9 mouse cellular contexts compared by ENCODE assay signal in the genomic region with DNA sequence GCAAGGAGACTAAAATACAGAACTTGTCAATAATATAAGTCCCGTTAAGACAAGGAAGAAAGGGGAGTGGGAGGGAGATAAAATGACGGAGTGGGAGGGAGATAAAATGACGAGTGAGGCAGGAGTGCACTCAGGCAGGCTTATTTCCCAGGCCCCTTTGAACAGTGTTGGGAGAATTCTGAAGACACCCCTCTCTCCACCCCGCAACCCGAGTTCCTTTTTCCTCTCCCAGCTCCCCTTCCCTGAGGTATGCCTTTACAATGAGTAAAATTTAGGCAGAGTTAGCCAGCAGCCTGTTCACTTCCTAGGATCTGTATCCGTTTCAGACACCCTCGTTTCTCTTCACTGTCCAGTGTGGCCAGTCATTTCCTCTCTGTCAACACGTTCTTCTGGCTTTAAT.
DNase-seq lines count a peak whose midpoint lies in the region; ATAC-seq lines count a peak whose summit lies in the region.
"Had no signal": no experiment of that assay in that cellular context is flagged by ENCODE, and none has a peak within 500 bp of the region (broad histone marks: within the 10 kb centered on the region; RNA-seq: fewer than 3 reads in every experiment).

No protein-coding gene starts in this region.

- 12% methylated on average over 8 of the region's 8 CpGs for WGBS in lung, embryonic 15.5 days
- 13% methylated on average over 8 of the region's 8 CpGs for WGBS in hindbrain, embryonic 16.5 days
- WGBS in neural tube, embryonic 13.5 days = 11% methylated on average over 8 of the region's 8 CpGs

- H3K4me1 ChIP-seq in lung, embryonic 15.5 days = peaks cover 5% of the 10 kb centered on the region; the same call in 1 of the 2 replicates
- peaks cover 16% of the 10 kb centered on the region for H3K4me1 ChIP-seq in hindbrain, embryonic 16.5 days (ENCODE audit: control insufficient read depth, insufficient read depth, low read depth, low read length)
- peaks cover 29% of the 10 kb centered on the region for H3K4me1 ChIP-seq in neural tube, embryonic 13.5 days (replicated peaks)

- ATAC-seq in lung, embryonic 15.5 days (ENCODE audit: borderline replicate concordance, extremely low read depth, low FRiP score, low TSS enrichment) = no peak
- ATAC-seq in hindbrain, embryonic 16.5 days = no peak
- ATAC-seq in neural tube, embryonic 13.5 days (ENCODE audit: low read depth) = no peak
- ATAC-seq in monocyte, adult 5-6 weeks (replicated peaks; ENCODE audit: insufficient number of reproducible peaks, low FRiP score, low TSS enrichment, poor library complexity, severe bottlenecking) = no peak

- H3K9me3 ChIP-seq in lung, embryonic 15.5 days = no peaks in the 10 kb centered on the region
- no peaks in the 10 kb centered on the region for H3K9me3 ChIP-seq in hindbrain, embryonic 16.5 days (ENCODE audit: control insufficient read depth, low read length)
- no peaks in the 10 kb centered on the region for H3K9me3 ChIP-seq in neural tube, embryonic 13.5 days

- peak overlapping the region; percentile 8; the same call in 1 of the 2 replicates for H3K4me2 ChIP-seq in lung, embryonic 15.5 days
- peak overlapping the region; percentile 58 for H3K4me2 ChIP-seq in hindbrain, embryonic 16.5 days (ENCODE audit: low read length)
- peak overlapping the region; percentile 58 for H3K4me2 ChIP-seq in neural tube, embryonic 13.5 days

- no peak overlapping the region for H3K27ac ChIP-seq in lung, embryonic 15.5 days
- H3K27ac ChIP-seq in hindbrain, embryonic 16.5 days (ENCODE audit: low read depth, low read length) = no peak overlapping the region
- H3K27ac ChIP-seq in neural tube, embryonic 13.5 days (replicated peaks) = 0 out of 2 replicates have a peak overlapping the region, but pooled peaks have one; percentile 81

- intact Hi-C loops in gastrocnemius, postnatal 14 days (cut with DNase I; ENCODE audit: low total_unique reads) = no loop called here

- H3K4me3 ChIP-seq in lung, embryonic 15.5 days = no peak overlapping the region
- no peak overlapping the region for H3K4me3 ChIP-seq in hindbrain, embryonic 16.5 days (ENCODE audit: low read length)
- H3K4me3 ChIP-seq in neural tube, embryonic 13.5 days = peak overlapping the region; percentile 22; the same call in 1 of the 2 replicates

- peaks cover 32% of the 10 kb centered on the region; the same call in 1 of the 2 replicates for H3K27me3 ChIP-seq in lung, embryonic 15.5 days
- H3K27me3 ChIP-seq in hindbrain, embryonic 16.5 days (replicated peaks; ENCODE audit: control insufficient read depth, insufficient read depth, low read length) = no peaks in the 10 kb centered on the region
- H3K27me3 ChIP-seq in neural tube, embryonic 13.5 days = peaks cover 4% of the 10 kb centered on the region; the same call in 1 of the 2 replicates

- H3K9ac ChIP-seq in lung, embryonic 15.5 days = no peak overlapping the region
- peak overlapping the region; percentile 17; the same call in 1 of the 2 replicates for H3K9ac ChIP-seq in hindbrain, embryonic 16.5 days (ENCODE audit: low read depth, low read length)
- no peak overlapping the region for H3K9ac ChIP-seq in neural tube, embryonic 13.5 days

- no peaks in the 10 kb centered on the region for H3K36me3 ChIP-seq in lung, embryonic 15.5 days
- no peaks in the 10 kb centered on the region for H3K36me3 ChIP-seq in hindbrain, embryonic 16.5 days (ENCODE audit: control insufficient read depth, insufficient read depth, low read length)
- no peaks in the 10 kb centered on the region for H3K36me3 ChIP-seq in neural tube, embryonic 13.5 days

- peak; percentile 55 for DNase-seq in heart, adult 11 months
- DNase-seq in heart, postnatal 4 days = no peak
- no peak for DNase-seq in lung, postnatal 14 days
- DNase-seq in gastrocnemius, postnatal 14 days = no peak
- DNase-seq: lung, postnatal 4 days had no signal

Comparison
In these comparisons a context has a peak if more than half of its experiments do, and no peak if none do; other contexts are left out.
1. H3K4me2 ChIP-seq: peak in every context shown above with its lines; median percentile 58 in hindbrain, embryonic 16.5 days; 58 in neural tube, embryonic 13.5 days; 8 in lung, embryonic 15.5 days.